Mouse (Mus musculus) spleen, adult 18-20 months (tissue): ENCODE measurements around the gene Pik3r3.
"Not testable (repeated sequence)": the region's sequence is repeated elsewhere in the genome, so short reads cannot be mapped to it uniquely, and the experiment has no call there.

Experiments
- DNase-seq, 2 experiments: peaks; one replicate each; pipeline ENCODE4 v3.0.0; 2022; ENCODE audit warnings: mixed read lengths in 2 of 2

The Pik3r3 gene

DNA sequence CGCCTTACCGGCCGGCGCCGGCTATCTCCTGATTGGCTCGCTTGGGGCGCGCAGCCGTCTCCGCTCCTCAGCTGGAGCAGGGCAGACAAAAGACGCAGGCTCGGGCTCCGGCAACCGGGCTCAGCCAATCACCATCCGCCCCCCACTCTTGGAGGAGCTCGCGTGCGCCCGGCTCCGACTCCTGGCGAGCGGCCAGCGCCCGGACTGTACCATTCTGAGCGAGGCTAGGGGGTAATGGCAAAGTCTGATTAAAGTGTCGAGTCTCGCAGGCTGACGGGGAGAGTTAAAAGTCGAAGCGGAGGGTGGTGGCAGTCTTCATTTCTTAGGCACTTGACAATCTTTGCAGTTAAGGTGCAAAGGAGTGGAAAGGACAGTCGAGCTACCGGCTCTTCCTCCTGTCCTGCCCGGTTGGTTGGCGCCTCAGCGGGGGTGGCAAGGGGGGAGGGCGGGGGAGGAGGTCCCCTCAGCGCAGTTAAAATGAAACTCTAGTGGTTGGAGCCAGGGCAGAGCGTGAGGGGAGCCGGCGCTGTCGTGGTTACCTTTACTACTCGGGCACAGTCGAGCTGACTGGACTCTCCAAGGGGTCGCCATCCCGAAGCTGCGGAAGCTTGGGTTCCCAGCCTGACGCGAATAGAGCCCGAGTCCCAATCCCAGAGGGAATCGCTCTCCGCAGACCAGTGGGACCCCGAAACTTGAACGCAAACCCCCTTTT, at the start of gene Pik3r3:
Gene Pik3r3 (plus strand): TSS at position 479 of the 712 bp plus-strand sequence.
- peak; percentile 93 to 97 for DNase-seq

DNA sequence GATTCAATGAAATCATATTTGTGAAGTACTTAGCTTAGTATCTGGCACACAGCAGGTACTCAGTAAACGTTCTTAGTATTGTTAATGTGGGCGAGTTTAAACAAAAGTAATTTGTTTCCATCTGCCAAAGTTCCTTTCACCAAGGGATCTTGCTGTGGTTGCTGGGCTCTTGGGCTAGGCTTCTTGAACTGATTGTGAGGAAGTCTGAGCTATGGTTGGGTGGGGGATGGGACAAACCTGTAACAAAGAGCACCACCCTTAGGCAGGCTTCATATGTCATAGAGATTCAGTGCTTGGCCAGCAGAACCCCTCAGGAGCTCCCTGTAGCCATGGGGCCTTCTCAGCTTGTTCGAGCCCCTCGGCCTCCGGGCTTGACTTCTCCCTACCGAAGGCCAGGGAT, 48.3 kb upstream of the Pik3r3 start, which contains the start of the genes 1700042G07Rik and Gm49337:
Gene 1700042G07Rik (plus strand): TSS at position 301 of the 400 bp plus-strand sequence.
Gene Gm49337 (plus strand): TSS at position 313 of the 400 bp plus-strand sequence.
- no peak for DNase-seq

DNA sequence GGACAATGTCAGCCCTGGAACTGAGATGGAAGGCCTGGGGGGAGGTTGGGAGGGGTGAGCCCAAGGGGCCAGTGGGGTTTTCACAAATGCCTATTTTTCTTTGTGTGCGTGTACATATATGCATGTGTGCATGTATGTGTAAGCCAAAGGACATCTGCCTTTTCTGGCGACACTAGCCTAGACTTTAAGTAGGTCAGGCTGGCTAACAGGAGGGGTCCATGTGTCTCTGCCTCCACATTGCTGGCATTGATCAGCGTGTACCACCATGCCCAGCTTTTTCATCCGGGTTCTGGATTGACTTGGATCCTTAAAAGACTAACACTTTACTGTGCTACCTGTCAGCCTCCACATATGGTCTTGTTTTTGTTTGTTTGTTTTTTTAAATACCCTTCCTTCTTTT, 47.7 kb upstream of the Pik3r3 start:
- DNase-seq, result no peak

DNA sequence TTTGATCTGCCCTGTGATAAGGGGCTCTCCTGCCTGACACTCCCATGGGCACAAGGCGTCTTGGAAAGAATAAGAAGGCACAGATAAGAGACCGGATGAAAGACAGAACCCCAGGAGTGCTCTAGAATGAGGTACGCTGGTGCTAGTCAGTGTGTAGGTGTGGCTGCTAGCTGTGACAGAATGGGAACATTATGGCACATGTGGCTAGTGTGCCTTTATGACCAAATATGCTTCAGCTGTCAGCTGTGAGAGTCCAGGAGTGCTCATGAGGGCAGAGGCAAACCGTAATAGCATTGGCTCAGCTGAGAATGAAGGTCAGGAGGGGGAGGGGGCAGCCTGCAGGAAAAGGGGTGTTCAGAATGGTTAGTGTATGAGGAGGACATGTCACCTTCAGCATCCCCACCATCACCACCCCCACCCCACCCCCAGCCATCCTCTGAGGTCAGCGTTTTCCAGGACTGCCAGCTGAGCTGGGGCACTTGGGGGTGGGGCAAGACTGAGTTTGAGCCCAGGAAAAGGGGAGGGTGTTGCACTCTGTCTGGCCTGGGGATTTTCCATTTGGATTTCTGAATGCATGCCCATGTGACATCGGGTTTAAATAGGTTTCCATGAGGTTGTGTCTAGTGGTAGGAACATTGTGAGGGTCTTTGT, 46.8 kb upstream of the Pik3r3 start:
- DNase-seq, result no peak

DNA sequence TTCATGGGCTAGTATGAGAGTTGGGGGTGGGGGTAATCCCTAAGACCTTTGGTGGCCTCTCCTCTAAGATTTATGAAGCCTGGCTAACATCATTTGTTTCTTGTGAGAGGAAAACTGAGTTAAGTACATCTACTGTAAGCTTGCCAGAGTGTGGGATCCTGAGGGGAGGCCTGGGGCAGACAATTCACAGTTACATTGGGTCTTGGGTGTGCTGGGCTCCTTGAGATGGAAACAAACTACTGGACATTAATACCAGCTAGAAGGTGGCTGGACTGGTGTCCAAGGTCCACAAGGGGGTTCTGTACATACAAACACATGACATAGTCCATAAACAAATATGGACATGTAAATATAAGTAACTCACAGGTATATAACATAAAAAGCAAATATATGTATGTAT, 46.3 kb upstream of the Pik3r3 start:
- DNase-seq, result no peak

DNA sequence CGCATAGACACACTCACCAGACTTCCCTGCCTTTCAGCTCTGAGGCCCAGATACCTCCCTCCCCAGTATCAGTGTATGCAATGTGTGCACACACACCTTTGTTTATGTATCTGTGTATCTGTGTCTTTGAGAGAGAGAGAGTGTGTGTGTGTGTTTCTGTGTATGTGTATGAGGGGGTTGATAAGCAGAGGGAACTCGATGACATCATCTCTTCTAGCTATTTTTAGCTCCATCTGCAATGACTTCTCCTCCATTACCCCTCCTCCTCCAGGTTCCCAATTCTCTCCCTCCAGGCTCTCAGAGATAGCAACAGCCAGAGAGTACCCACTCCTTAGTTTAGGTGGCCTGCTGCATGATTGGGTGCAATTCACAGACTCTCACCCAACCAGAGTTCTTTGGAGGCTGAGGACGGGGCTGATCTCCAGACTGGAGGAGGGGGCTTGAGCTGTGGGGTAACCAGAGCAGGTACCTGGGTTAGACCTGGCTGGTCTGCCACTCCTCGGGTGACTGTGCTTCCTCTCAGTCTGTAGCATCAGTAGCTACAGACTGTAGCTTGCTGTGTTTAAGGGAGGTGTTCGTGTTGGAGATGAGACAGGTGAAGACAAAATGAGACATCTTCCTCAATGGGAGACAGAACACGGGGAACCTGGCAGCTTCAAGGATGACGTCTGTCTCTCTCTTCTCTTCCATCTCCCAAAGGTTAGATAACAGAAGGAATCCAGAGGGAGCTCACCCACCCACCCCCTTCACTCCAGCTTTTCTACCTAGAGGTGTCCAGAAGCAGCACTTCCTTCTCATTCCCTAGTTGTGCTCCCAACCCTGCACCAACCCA, 45.5 kb upstream of the Pik3r3 start:
- DNase-seq, result no peak

DNA sequence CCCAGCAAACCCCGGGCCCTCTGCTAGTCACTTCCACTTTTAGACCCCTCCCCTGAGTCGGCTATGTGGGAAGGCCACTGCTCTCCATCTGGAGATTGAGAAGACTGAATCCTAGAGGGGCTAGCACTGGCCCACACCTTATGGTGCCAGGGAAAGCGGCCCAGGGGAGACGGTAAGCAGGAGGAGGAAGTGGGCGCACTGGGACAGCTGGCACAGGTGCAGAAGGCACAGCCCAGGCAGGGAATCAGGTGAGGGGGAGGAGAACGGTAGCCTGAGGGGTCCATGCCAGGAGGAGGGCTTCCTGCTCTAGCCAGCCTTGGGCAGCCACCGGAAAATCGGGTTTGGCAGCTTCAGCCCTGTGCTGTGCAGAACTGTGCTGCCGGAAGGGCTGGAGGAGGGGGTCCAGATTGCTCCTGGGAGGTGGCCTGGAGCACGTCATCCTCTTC, 44.9 kb upstream of the Pik3r3 start:
- DNase-seq, result peak; percentile 25 to 37

DNA sequence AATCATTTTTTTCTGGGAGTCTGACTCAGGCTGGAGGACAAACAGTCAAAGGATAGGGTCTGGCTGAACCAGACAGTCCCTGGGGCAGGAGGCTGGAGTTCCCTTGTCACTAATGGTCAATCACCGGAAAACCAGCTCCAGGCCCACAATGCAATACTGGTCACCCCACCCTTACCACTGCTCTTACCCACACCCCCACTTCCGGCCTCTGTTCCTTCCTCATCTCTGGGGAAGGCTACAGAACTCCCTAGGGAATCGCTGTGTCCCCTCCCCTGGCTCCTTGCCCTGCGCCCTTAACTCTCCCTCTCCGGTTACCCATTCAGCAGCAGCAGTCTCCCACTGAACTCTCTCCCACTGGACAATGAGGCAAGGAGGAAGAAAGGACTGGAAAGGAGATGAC, 44.3 kb upstream of the Pik3r3 start:
- DNase-seq, result peak; percentile 54 to 55

DNA sequence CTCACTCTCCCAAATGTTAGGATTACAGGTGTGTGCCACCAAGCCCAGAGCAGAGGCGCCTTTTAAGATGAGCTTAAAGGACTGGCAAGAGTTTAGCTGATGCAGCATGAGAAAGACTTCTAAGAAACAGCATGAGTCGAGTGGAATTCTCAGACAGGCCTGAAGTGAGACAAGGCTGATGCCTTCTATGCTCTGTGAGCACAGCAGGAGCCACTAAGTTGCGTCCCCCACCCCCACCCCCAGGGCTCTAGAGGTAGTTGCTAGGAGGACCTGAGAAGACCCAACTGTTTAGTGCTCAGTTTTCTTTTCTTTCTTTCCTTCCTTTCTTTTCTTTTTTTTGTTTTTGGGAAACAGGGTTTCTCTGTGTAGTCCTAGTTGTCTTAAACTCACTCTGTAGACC, 39.3 kb upstream of the Pik3r3 start:
- DNase-seq, result no peak

DNA sequence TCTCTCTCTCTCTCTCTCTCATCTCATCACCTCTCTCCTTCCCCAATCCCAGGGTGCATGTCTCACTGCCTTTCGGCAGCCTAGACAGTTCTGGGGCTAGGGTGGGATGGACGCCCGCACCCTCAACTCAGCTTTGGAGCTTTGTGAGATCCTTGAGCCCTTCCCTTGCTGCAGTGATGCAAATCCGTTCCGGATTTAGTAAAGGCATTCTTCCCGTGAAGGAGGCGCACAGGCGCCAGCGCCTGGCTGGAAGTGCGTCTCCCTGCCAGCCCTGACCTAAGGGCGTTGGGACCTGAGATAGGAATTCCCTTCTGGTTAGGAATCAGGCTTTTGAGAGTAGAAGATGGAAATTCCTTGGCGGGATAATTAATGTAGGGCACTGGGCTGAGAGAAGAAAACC, 38.7 kb upstream of the Pik3r3 start:
- no peak for DNase-seq

DNA sequence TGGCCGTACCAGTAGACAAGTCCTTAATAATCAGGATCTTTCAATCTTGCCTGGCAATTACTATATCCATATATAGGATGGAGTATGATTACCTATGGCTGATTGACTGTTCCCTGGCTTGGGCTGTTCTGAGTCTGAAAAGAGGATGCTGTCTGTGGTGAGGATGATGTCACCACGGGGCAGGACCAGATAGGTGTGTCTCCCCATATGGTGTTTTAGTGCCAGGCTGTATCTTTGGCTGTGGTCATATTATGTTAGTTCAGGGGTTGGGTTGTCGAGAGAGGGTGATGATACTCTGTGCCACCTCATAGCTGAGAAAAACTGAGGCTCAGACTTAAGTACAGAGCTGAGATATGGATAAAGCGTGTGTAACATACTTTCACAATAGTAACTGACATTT, 36.3 kb upstream of the Pik3r3 start:
- DNase-seq, result no peak

DNA sequence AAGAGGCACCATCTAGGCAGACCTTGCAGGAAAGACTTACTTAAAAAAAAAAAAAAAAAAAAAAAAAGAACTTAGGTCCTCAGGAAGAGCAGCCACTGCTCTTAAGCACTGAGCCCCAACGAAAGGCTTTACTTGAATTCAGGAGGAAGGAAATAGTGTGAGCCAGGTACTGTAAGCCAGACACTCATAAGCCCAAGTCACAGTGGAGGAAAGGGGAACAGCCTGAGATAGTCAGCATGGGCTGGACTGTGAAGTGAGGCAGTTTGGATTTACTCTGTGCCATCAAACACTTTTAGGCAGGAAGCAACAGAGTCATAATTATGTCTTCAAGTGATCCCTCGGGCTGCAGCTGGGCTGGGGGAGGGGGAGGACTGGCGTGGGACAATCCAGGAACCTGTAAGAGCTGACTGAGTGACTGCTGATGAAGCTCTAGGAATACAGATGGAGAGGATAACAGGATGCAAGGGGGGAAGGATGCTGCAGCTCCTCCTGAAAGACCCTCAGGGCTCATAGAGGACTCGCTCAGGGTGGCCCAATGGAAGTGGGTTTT, 29.1 kb upstream of the Pik3r3 start:
- no peak for DNase-seq

DNA sequence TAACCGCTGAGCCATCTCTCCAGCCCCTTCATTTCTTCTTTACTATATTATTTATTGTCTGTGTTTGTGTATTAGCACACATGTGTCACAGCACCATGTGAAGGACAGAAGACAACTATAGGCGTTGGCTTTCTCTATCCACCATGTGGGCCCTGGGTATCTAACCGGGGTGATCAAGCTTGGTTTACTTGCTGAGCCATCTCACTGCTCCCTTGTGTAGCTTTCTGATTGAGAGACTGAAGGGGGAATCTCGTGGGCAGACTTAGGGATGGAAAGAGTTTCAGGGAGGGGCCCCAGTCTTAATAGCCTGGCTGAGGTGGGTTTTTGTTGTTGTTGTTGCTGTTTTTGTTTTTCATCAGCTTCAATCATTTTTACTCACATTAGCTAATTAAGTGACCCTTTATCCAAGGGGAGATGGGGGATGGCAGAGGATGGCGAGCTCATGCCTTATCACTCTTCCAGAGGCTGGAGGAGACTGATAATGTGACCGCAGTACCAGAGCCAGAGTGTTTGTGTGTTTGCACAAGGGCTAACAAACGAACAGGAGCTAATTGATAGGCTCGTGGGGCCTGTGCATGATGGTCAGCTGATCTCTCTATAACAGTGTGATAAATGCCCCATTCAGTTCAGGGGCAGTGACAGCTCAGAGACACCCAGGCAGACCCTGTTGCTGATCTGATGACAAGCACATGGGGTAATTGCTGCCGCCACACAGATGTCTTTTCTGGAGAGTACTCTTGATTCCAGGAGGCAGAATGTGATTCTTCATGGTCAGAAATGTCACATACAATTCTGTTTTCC, 27.6 kb upstream of the Pik3r3 start:
- DNase-seq, result no peak

DNA sequence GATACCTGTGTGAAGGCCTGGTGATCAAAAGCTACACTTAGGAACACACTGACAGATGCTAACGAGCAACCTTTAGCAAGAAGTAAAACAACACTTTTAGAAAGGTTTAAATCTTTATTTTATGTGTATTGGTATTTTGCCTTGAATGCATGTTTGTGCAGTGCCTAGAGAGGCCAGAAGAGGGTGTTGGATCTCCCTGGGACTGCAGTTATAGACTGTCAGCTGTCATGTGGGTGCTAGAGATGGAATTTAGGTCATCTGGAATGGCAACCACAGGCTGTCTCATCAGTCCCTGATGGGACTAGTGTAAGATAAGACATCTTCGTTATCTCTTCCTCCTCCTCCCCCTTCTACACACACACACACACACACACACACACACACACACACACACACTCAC, 23.0 kb upstream of the Pik3r3 start:
- no peak for DNase-seq

DNA sequence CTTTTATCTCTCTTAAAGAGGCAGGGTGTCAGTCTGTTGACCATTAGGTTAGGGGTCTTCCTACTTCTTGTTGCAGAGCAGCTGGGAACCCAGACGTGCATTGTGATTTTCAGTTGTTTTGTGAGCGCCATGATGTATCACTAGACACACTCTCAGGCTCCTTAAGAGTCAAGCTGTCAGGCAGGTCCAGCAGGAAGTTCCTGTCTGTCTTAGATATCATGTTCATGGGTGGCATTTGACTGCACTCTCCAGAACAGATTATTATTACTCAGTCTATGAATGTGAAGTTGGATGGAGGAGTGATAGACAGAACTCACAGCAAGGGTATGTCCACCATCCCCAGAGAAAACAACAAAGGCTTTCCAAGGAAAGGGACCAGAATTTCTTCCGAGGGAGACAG, 17.0 kb upstream of the Pik3r3 start:
- DNase-seq, result no peak

DNA sequence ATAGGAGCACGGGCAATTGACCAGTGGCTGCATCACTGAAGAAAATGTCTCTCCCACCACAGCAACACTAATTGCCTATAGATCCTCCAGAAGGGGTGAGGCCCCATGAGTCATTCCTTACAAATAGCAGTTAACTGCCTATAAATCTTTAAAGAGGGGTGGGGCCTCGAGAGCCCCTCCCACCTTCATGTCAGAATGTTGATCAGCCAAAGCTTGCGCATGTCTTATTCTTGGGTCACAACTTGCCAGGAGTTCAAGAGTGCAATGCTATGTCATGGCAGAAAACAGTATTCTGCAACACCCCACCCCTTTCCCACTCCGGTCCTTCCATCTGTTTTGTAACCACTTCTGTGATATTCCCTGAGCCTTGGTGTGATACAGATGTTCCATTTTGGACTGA, 14.9 kb upstream of the Pik3r3 start:
- no peak for DNase-seq

DNA sequence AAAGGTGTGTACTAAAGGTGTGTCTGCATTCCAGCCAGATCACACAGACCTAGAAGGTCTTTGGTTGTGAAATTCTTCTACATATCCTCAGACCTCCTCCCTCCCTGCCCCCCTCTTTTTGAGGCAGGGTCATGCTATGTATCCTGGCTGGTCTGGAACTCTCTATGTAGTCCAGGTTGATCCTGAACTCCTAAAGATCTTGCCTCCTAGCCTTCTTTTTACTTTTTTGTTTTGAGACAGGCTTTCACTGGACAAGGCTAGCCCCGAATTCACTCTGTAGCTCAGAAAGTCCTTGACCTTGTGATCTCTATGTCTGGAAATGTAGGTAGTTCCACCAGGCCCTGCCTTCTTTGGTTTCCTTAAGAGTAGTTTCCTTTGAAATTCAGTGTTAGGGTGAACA, 12.5 kb upstream of the Pik3r3 start:
- DNase-seq, result no peak

DNA sequence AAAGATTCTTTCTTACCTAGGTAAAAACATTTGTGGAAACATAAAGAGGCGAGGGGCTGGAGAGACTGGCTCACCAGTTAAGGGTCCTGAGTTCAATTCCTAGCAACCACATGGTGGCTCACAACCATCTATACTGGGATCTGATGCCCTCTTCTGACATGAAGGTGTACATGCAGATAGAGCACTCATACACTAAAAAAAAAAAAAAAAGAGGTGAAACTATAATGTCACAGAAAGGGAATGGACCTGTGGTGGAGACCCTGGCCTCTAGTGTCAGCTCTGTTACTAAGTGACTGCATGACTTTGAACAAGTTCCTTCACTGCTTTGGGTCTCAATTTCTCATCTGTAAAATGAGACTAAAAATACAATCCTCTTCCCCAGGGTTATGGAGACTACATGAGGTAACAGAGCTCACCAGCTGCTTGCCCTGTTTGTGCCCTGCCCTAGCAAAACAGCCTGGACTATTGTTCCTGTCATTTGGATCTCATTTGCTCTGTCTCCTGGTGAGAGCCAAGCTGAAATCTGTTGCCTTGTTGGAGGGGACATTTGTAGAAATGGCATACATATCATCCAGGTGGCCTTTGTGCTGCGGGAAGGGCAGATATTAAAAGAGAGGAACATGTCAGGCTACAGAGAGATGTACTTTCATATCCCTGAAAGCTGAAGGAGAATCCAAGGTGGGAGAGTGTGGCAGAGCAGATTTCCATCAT, 5.4 kb upstream of the Pik3r3 start:
- no peak for DNase-seq

DNA sequence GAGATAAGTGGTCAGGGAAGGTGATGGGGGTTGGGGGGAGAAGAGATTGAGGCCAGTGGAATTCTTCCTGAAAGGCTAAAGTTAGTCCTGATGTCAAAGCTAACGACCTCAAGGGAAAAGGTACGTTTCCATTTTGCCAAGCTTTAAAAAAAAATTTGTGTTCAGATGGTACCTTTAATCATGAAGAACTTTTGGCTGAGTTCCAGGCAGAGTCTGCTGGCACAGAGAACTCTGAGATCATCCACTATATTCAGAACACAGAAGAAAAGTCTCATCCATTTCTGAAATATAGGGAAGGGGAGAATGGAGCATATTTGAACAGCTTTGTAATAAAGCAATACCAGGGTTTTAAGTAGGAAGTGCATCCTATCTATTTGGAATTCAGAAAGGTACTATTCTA, 4.4 kb upstream of the Pik3r3 start:
- no peak for DNase-seq

DNA sequence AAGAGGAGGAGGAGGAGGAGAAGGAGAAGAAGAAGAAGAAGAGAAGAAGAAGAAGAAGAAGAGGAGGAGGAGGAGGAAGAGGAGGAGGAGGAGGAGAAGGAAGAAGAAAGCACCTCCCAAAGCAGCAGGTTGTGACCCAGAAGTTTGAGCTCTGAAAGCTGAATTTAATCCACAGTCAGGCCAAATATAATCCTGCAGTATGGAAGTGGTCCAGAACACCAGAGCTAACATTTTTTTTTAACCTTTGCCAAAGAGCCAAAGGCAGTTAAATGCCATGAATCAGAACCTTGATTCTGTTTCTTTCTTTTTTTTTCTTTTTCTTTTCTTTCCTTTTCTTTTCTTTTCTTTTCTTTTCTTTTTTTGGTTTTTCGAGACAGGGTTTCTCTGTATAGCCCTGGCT, 3.8 kb upstream of the Pik3r3 start:
- DNase-seq, result not testable (repeated sequence)

DNA sequence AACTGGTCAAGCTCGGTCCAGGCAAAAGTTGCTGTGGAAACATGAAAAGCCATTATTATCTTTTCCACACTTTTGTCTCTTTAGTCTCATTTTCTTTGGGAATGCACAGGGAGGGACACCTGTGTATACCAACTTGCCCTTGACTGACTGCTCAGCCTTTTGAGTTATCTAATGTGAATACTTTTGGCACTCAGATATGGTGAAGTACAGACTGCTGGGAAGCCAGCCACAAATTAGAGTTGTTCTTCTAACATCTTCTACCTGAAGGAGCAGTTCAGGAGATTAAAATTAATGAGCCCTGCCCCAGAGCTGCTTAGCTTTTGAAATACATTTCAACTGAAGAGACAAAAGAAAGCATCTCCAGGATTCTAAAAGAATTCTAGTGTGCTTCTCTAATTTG, 2.4 kb upstream of the Pik3r3 start:
- DNase-seq, result no peak
